Mouse (Mus musculus): Measurements from ENCODE around the gene Fam207a. TPM values are rescaled to one million over a fixed set of nuclear protein-coding genes. Genes with fewer than 3 reads are reported as not detected.

Gene Fam207a
- total RNA-seq, 1 experiment = 33.6 TPM

GRCm38 (mm10) chr10:77528634-77529033, 13.0 kb upstream of the Fam207a start:
- no peak overlapping the region for H3K9ac ChIP-seq (ENCODE audit: insufficient read depth, low read depth, low read length, poor library complexity, severe bottlenecking)
- DNase-seq (ENCODE audit: low read depth, low spot score) = no peak

GRCm38 (mm10) chr10:77526488-77526887, 10.9 kb upstream of the Fam207a start:
- no peak for DNase-seq (ENCODE audit: low read depth, low spot score)
- no peak overlapping the region for H3K4me3 ChIP-seq (ENCODE audit: insufficient read depth in 1 of 2, low read depth in 1 of 2, low read length in 2 of 2, poor library complexity in 1 of 2, severe bottlenecking in 1 of 2)
- TF ChIP-seq HCFC1 (IDR thresholded peaks at IDR 0.05; ENCODE audit: borderline replicate concordance, insufficient read depth, low read length) = no peak
- peak; percentile 91 for TF ChIP-seq ZNF384 (IDR thresholded peaks at IDR 0.05; ENCODE audit: low read depth, low read length)
- no peaks in the 10 kb centered on the region for H3K9me3 ChIP-seq (ENCODE audit: control insufficient read depth, insufficient read depth, low read depth, low read length)
- no peak overlapping the region for H3K27ac ChIP-seq (ENCODE audit: insufficient read depth, low read depth, low read length, poor library complexity, severe bottlenecking)
- no peaks in the 10 kb centered on the region for H3K36me3 ChIP-seq (ENCODE audit: control insufficient read depth, insufficient read depth, low read length, poor library complexity, severe bottlenecking)
- peaks cover 0 to 8% of the 10 kb centered on the region in 2 experiments; a peak in 2 of 4 replicates for H3K4me1 ChIP-seq (ENCODE audit: control insufficient read depth in 2 of 2, insufficient read depth in 2 of 2, low read length in 2 of 2, poor library complexity in 1 of 2)
- H3K9ac ChIP-seq (ENCODE audit: insufficient read depth, low read depth, low read length, poor library complexity, severe bottlenecking) = no peak overlapping the region
- in situ Hi-C loops (cut with MboI; ENCODE audit: low sequenced_read_pairs in 2 of 2, unreplicated experiment in 2 of 2) = no loop called here

More at GRCm38 (mm10) chr10:77528634-77529033, 13.0 kb upstream of the Fam207a start:
- Histone ChIP-seq H3K36me3 (ENCODE audit: control insufficient read depth, insufficient read depth, low read length, poor library complexity, severe bottlenecking) (no peaks in the 10 kb centered on the region), H3K9me3 (ENCODE audit: control insufficient read depth, insufficient read depth, low read depth, low read length) (no peaks in the 10 kb centered on the region), H3K4me3 (ENCODE audit: insufficient read depth in 1 of 2, low read depth in 1 of 2, low read length in 2 of 2, poor library complexity in 1 of 2, severe bottlenecking in 1 of 2) (no peak overlapping the region), H3K27ac (ENCODE audit: insufficient read depth, low read depth, low read length, poor library complexity, severe bottlenecking) (no peak overlapping the region), H3K4me1 (ENCODE audit: control insufficient read depth in 2 of 2, insufficient read depth in 2 of 2, low read length in 2 of 2, poor library complexity in 1 of 2) (peaks cover 0 to 4% of the 10 kb centered on the region in 2 experiments; a peak in 1 of 4 replicates)
- TF ChIP-seq MAFK (IDR thresholded peaks at IDR 0.05; ENCODE audit: insufficient read depth, low read depth, low read length) (no peak), ZC3H11A (IDR thresholded peaks at IDR 0.05; ENCODE audit: borderline replicate concordance, low read depth, low read length) (no peak), ZNF384 (IDR thresholded peaks at IDR 0.05; ENCODE audit: low read depth, low read length) (no peak), CHD2 (IDR thresholded peaks at IDR 0.05; ENCODE audit: low read depth, low read length) (no peak), HCFC1 (IDR thresholded peaks at IDR 0.05; ENCODE audit: borderline replicate concordance, insufficient read depth, low read length) (no peak)
- in situ Hi-C loops (cut with MboI; ENCODE audit: low sequenced_read_pairs in 2 of 2, unreplicated experiment in 2 of 2) = no loop called here

GRCm38 (mm10) chr10:77523321-77523720, 7.7 kb upstream of the Fam207a start:
- TF ChIP-seq MAFK (IDR thresholded peaks at IDR 0.05; ENCODE audit: insufficient read depth, low read depth, low read length) (no peak), ZNF384 (IDR thresholded peaks at IDR 0.05; ENCODE audit: low read depth, low read length) (no peak), CHD2 (IDR thresholded peaks at IDR 0.05; ENCODE audit: low read depth, low read length) (no peak), ZC3H11A (IDR thresholded peaks at IDR 0.05; ENCODE audit: borderline replicate concordance, low read depth, low read length) (no peak), HCFC1 (IDR thresholded peaks at IDR 0.05; ENCODE audit: borderline replicate concordance, insufficient read depth, low read length) (no peak)
- no peaks in the 10 kb centered on the region for H3K9me3 ChIP-seq (ENCODE audit: control insufficient read depth, insufficient read depth, low read depth, low read length)
- peaks cover 0 to 8% of the 10 kb centered on the region in 2 experiments; a peak in 2 of 4 replicates for H3K4me1 ChIP-seq (ENCODE audit: control insufficient read depth in 2 of 2, insufficient read depth in 2 of 2, low read length in 2 of 2, poor library complexity in 1 of 2)
- in situ Hi-C loops (cut with MboI; ENCODE audit: low sequenced_read_pairs in 2 of 2, unreplicated experiment in 2 of 2) = no loop called here
- peak overlapping the region in 1 of 2 experiments; percentile 33; a peak in 1 of 4 replicates for H3K4me3 ChIP-seq (ENCODE audit: insufficient read depth in 1 of 2, low read depth in 1 of 2, low read length in 2 of 2, poor library complexity in 1 of 2, severe bottlenecking in 1 of 2)
- H3K36me3 ChIP-seq (ENCODE audit: control insufficient read depth, insufficient read depth, low read length, poor library complexity, severe bottlenecking) = no peaks in the 10 kb centered on the region
- H3K9ac ChIP-seq (ENCODE audit: insufficient read depth, low read depth, low read length, poor library complexity, severe bottlenecking) = no peak overlapping the region
- DNase-seq (ENCODE audit: low read depth, low spot score) = no peak
- H3K27ac ChIP-seq (ENCODE audit: insufficient read depth, low read depth, low read length, poor library complexity, severe bottlenecking) = no peak overlapping the region

GRCm38 (mm10) chr10:77522746-77523145, 7.2 kb upstream of the Fam207a start:
- Histone ChIP-seq H3K4me1 (ENCODE audit: control insufficient read depth in 2 of 2, insufficient read depth in 2 of 2, low read length in 2 of 2, poor library complexity in 1 of 2) (peaks cover 0 to 8% of the 10 kb centered on the region in 2 experiments; a peak in 2 of 4 replicates), H3K9ac (ENCODE audit: insufficient read depth, low read depth, low read length, poor library complexity, severe bottlenecking) (no peak overlapping the region), H3K9me3 (ENCODE audit: control insufficient read depth, insufficient read depth, low read depth, low read length) (no peaks in the 10 kb centered on the region), H3K36me3 (ENCODE audit: control insufficient read depth, insufficient read depth, low read length, poor library complexity, severe bottlenecking) (no peaks in the 10 kb centered on the region), H3K27ac (ENCODE audit: insufficient read depth, low read depth, low read length, poor library complexity, severe bottlenecking) (no peak overlapping the region), H3K4me3 (ENCODE audit: insufficient read depth in 1 of 2, low read depth in 1 of 2, low read length in 2 of 2, poor library complexity in 1 of 2, severe bottlenecking in 1 of 2) (peak overlapping the region; percentile 32 to 56)
- TF ChIP-seq ZC3H11A (IDR thresholded peaks at IDR 0.05; ENCODE audit: borderline replicate concordance, low read depth, low read length) (no peak), MAFK (IDR thresholded peaks at IDR 0.05; ENCODE audit: insufficient read depth, low read depth, low read length) (no peak), ZNF384 (IDR thresholded peaks at IDR 0.05; ENCODE audit: low read depth, low read length) (no peak), HCFC1 (IDR thresholded peaks at IDR 0.05; ENCODE audit: borderline replicate concordance, insufficient read depth, low read length) (no peak), CHD2 (IDR thresholded peaks at IDR 0.05; ENCODE audit: low read depth, low read length) (no peak)
- no peak for DNase-seq (ENCODE audit: low read depth, low spot score)
- in situ Hi-C loops (cut with MboI; ENCODE audit: low sequenced_read_pairs in 2 of 2, unreplicated experiment in 2 of 2) = no loop called here
